Mouse (Mus musculus) neural tube, embryonic 13.5 days (tissue): ENCODE data around the gene Garnl3. TPM values are rescaled to one million over a fixed set of nuclear protein-coding genes. Genes with fewer than 3 reads are reported as not detected.
A peak's percentile ranks its signal among the peaks of the same experiment; 100 is the strongest.

Experiments used
- ATAC-seq: fragments of 200-750 bp; cut with Nextera tagmentation; 2 replicates; pipeline ENCODE4 v1.8.0; 2017; ENCODE audit warnings: low read depth, mild to moderate bottlenecking, moderate TSS enrichment, moderate library complexity
- H3K27ac ChIP-seq: fragments of 300-500 bp; sonication (generic); replicated peaks from 2 replicates; pipeline ENCODE4 v1.5.1; 2015; ENCODE audit warnings: moderate library complexity, mild to moderate bottlenecking, inconsistent platforms
- H3K27me3 ChIP-seq: fragments of 300-500 bp; sonication (generic); 2 replicates; pipeline ENCODE4 v1.6.1; 2015; ENCODE audit warnings: mild to moderate bottlenecking, inconsistent platforms
- H3K36me3 ChIP-seq: fragments of 300-500 bp; sonication (generic); 2 replicates; pipeline ENCODE4 v1.6.1; 2015; ENCODE audit warnings: mild to moderate bottlenecking, inconsistent platforms
- H3K4me1 ChIP-seq: fragments of 300-500 bp; sonication (generic); replicated peaks from 2 replicates; pipeline ENCODE4 v1.6.1; 2015; ENCODE audit warnings: inconsistent platforms
- H3K4me2 ChIP-seq: fragments of 300-500 bp; sonication (generic); 2 replicates; pipeline ENCODE4 v1.6.1; 2015; ENCODE audit warnings: inconsistent platforms, mild to moderate bottlenecking, moderate library complexity
- H3K4me3 ChIP-seq: fragments of 300-500 bp; sonication (generic); 2 replicates; pipeline ENCODE4 v1.5.1; 2015; ENCODE audit warnings: mild to moderate bottlenecking, inconsistent platforms
- H3K9ac ChIP-seq: fragments of 300-500 bp; sonication (generic); 2 replicates; pipeline ENCODE4 v1.6.1; 2015; ENCODE audit warnings: moderate library complexity, mild to moderate bottlenecking, inconsistent platforms
- H3K9me3 ChIP-seq: fragments of 300-500 bp; sonication (generic); 2 replicates; pipeline ENCODE4 v1.6.1; 2016; ENCODE audit warnings: inconsistent platforms
- WGBS: fragments of 180-500 bp; shearing (Covaris S2); methylation state at CpG from one replicate; pipeline ENCODE4 v1.1.7; 2015; 5-methylcytosine and 5-hydroxymethylcytosine counted together
- polyA plus RNA-seq: library from polyadenylated mRNA; unstranded; fragments of >200 nt; fragmentation: Nextera tagmentation; extraction: Ambion mirVana; gene quantifications from 2 replicates; pipeline ENCODE4 v1.2.1, GENCODE M21; 2015

Garnl3 gene
- polyA plus RNA-seq, 1 experiment from 2014 or later, result 33.4 TPM

- WGBS, result 96% methylated on average over 2 of the region's 2 CpGs
- Histone ChIP-seq H3K9me3 (no peaks in the 10 kb centered on the region), H3K9ac (no peak overlapping the region), H3K27ac (no peak overlapping the region), H3K27me3 (no peaks in the 10 kb centered on the region), H3K36me3 (peaks cover 67% of the 10 kb centered on the region), H3K4me3 (no peak overlapping the region), H3K4me2 (no peak overlapping the region), H3K4me1 (no peaks in the 10 kb centered on the region)
- 0 out of 2 replicates have a peak, but pooled peaks have one; percentile 15 for ATAC-seq
Observed at GRCm38 (mm10) chr2:33143292-33143691, 11.8 kb upstream of the Garnl3 start.

GRCm38 (mm10) chr2:33138491-33138890 is 7.0 kb upstream of the Garnl3 start:
- Histone ChIP-seq H3K9me3 (no peaks in the 10 kb centered on the region), H3K9ac (no peak overlapping the region), H3K36me3 (peaks cover 46% of the 10 kb centered on the region), H3K27ac (no peak overlapping the region), H3K4me1 (no peaks in the 10 kb centered on the region), H3K27me3 (peaks cover 6% of the 10 kb centered on the region; the same call in 1 of the 2 replicates), H3K4me2 (no peak overlapping the region), H3K4me3 (no peak overlapping the region)
- no peak for ATAC-seq
- WGBS, result 84% methylated on average over 2 of the region's 2 CpGs

DNA sequence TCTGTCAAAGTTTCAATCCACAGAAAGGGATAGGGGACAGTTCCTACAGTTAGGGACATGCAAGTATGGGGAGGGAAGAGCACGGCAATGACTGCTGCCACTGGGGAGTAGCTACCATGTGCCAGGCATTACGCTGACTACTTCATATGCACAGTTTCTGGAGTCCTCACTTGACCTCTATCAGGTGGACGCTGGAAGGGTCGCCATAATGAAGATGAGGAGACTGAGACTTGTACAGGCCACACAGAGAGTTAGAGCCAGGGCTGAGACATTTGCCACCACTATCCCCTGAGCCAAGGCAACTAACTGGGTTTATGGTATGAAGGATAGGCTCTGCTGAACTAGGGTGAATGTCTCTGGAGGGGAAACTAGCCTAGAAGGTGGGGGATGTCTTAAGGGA is 6.3 kb upstream of the Garnl3 start:
- Histone ChIP-seq H3K27me3 (peaks cover 6% of the 10 kb centered on the region), H3K4me3 (no peak overlapping the region), H3K4me2 (no peak overlapping the region), H3K27ac (no peak overlapping the region), H3K36me3 (peaks cover 38% of the 10 kb centered on the region), H3K9me3 (no peaks in the 10 kb centered on the region), H3K9ac (no peak overlapping the region), H3K4me1 (no peaks in the 10 kb centered on the region)
- 90% methylated on average over 4 of the region's 4 CpGs for WGBS
- ATAC-seq, result no peak

DNA sequence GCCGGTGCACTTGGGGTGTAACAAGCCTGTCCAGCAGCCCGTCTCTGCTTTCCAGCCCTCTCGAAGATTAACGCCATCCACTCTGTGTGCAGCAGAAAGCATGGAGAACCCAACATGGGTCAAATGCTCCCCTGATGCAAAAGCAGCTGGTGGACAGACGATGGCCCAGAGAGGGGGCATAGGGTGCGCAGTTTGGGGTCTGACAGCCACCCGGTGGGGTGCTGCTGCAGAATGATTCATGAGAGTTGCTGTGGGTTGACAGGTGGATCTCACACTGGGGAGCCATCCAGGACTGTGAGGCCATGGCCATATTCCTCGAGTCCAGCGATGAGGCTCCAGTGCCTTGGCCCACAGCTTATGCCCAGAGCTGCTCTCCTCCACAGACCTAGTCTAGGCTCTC is 5.8 kb upstream of the Garnl3 start:
- Histone ChIP-seq H3K9ac (no peak overlapping the region), H3K9me3 (no peaks in the 10 kb centered on the region), H3K27me3 (peaks cover 11% of the 10 kb centered on the region), H3K4me1 (no peaks in the 10 kb centered on the region), H3K4me3 (no peak overlapping the region), H3K4me2 (no peak overlapping the region), H3K27ac (no peak overlapping the region), H3K36me3 (peaks cover 35% of the 10 kb centered on the region)
- WGBS, result 88% methylated on average over 9 of the region's 9 CpGs
- no peak for ATAC-seq

- WGBS, result 84% methylated on average over 6 of the region's 6 CpGs
- ATAC-seq, result no peak
- H3K27me3 ChIP-seq, result peaks cover 18% of the 10 kb centered on the region
- H3K4me1 ChIP-seq, result peaks cover 4% of the 10 kb centered on the region; the same call in 1 of the 2 replicates
- H3K9ac ChIP-seq, result no peak overlapping the region
- no peak overlapping the region for H3K4me3 ChIP-seq
- no peak overlapping the region for H3K27ac ChIP-seq
- H3K4me2 ChIP-seq, result no peak overlapping the region
- no peaks in the 10 kb centered on the region for H3K9me3 ChIP-seq
- peaks cover 35% of the 10 kb centered on the region for H3K36me3 ChIP-seq
Observed at GRCm38 (mm10) chr2:33136366-33136765, 4.9 kb upstream of the Garnl3 start.

GRCm38 (mm10) chr2:33134766-33135490 is 3.5 kb upstream of the Garnl3 start:
- Histone ChIP-seq H3K36me3 (peaks cover 24% of the 10 kb centered on the region), H3K9me3 (no peaks in the 10 kb centered on the region), H3K4me3 (no peak overlapping the region), H3K9ac (no peak overlapping the region), H3K4me2 (no peak overlapping the region), H3K27me3 (peaks cover 18% of the 10 kb centered on the region), H3K4me1 (peaks cover 11% of the 10 kb centered on the region), H3K27ac (no peak overlapping the region)
- WGBS, result 81% methylated on average over 7 of the region's 7 CpGs
- ATAC-seq, result no peak

DNA sequence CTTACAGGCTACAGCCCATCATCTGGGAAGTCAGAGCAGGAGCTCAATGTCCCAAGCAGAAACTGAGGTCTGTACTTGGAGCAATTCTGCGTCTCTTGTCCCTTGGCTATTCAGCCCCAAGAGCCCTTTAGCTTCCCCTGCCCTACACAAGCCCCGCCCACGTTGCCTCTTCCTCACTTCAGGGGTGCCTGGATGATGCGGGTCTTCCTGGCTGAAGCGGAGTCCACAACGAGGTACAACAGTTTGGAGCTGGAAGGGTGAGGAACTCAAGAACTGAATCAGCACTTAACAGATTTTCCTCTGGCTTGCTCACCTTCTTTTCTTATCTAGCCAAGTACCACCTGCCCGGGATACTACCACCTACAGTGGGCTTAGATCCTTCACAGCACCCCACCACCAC is 852 bp upstream of the Garnl3 start:
- Histone ChIP-seq H3K9ac (no peak overlapping the region), H3K9me3 (no peaks in the 10 kb centered on the region), H3K36me3 (peaks cover 9% of the 10 kb centered on the region), H3K4me2 (no peak overlapping the region), H3K4me3 (no peak overlapping the region), H3K27ac (no peak overlapping the region), H3K4me1 (peaks cover 24% of the 10 kb centered on the region), H3K27me3 (peaks cover 29% of the 10 kb centered on the region)
- ATAC-seq, result no peak
- WGBS, result 2% methylated on average over 7 of the region's 7 CpGs

GRCm38 (mm10) chr2:33130526-33131483 is 649 bp downstream of the Garnl3 start:
- peaks cover 29% of the 10 kb centered on the region for H3K27me3 ChIP-seq
- H3K27ac ChIP-seq, result peak overlapping the region; percentile 49; the same call in 1 of the 2 replicates
- WGBS, result under 1% methylated on average over 53 of the region's 55 CpGs
- peaks cover 24% of the 10 kb centered on the region for H3K4me1 ChIP-seq
- no peaks in the 10 kb centered on the region for H3K9me3 ChIP-seq
- peak; percentile 91 for ATAC-seq
- no peaks in the 10 kb centered on the region for H3K36me3 ChIP-seq
- H3K4me3 ChIP-seq, result peak overlapping the region; percentile 65
- H3K9ac ChIP-seq, result peak overlapping the region; percentile 82
- H3K4me2 ChIP-seq, result peak overlapping the region; percentile 98

DNA sequence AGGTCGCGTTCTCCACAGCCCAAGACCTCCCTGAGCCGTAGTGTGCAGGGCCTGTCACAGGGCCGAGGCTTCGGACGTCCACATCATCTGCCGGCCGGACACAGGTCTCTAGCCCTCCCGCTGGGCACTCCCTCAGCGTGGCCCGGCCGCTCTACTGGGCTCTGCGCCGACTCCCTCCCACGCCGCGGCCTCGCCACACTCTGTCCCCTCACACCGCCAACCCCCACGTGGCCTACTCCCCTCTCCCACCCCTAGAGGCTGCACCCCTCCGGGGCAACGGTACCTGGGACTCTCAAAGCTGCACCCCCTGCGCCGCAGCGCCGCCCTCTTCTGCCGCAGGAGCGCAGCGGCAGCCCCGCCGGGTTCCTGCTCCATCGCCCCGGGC is 1.3 kb downstream of the Garnl3 start:
- under 1% methylated on average over 33 of the region's 33 CpGs for WGBS
- Histone ChIP-seq H3K4me3 (peak overlapping the region; percentile 65), H3K27ac (peak overlapping the region; percentile 49; the same call in 1 of the 2 replicates), H3K4me2 (peak overlapping the region; percentile 98), H3K9me3 (no peaks in the 10 kb centered on the region), H3K27me3 (peaks cover 28% of the 10 kb centered on the region), H3K9ac (peak overlapping the region; percentile 82), H3K36me3 (no peaks in the 10 kb centered on the region), H3K4me1 (peaks cover 24% of the 10 kb centered on the region)
- ATAC-seq, result peak; percentile 47

GRCm38 (mm10) chr2:33129696-33130095 is 1.8 kb downstream of the Garnl3 start:
- peaks cover 24% of the 10 kb centered on the region for H3K4me1 ChIP-seq
- 0 out of 2 replicates have a peak overlapping the region, but pooled peaks have one; percentile 49 for H3K27ac ChIP-seq
- WGBS, result 2% methylated on average over 10 of the region's 10 CpGs
- H3K27me3 ChIP-seq, result peaks cover 24% of the 10 kb centered on the region
- H3K9ac ChIP-seq, result peak overlapping the region; percentile 82
- no peaks in the 10 kb centered on the region for H3K36me3 ChIP-seq
- no peaks in the 10 kb centered on the region for H3K9me3 ChIP-seq
- ATAC-seq, result no peak
- H3K4me2 ChIP-seq, result peak overlapping the region; percentile 98
- H3K4me3 ChIP-seq, result peak overlapping the region; percentile 65

DNA sequence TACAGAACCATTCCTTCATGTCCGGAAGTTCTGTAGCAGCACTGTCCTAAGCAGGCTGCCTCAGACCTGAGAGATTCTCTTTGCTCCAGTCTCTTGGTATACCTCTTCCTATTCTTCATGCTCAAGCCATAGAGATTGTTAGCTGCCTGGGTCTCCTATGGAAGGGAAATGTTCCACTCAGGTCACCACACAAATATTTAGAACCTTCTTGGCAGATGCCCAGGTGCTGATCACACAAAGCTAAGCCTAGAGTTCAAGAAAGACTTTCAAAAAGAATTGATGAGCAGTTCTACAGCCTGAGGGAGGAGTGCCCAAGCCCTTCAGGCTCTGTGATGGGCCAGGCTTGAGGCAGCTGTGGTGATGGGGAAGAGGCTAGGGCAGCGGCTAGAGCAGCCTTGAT is 2.4 kb downstream of the Garnl3 start:
- H3K4me2 ChIP-seq, result peak overlapping the region; percentile 98
- H3K4me3 ChIP-seq, result peak overlapping the region; percentile 65
- WGBS, result 74% methylated on average over 2 of the region's 2 CpGs
- H3K27me3 ChIP-seq, result peaks cover 23% of the 10 kb centered on the region
- no peak overlapping the region for H3K27ac ChIP-seq
- no peaks in the 10 kb centered on the region for H3K36me3 ChIP-seq
- ATAC-seq, result no peak
- no peaks in the 10 kb centered on the region for H3K9me3 ChIP-seq
- H3K4me1 ChIP-seq, result peaks cover 24% of the 10 kb centered on the region
- peak overlapping the region; percentile 82; the same call in 1 of the 2 replicates for H3K9ac ChIP-seq

DNA sequence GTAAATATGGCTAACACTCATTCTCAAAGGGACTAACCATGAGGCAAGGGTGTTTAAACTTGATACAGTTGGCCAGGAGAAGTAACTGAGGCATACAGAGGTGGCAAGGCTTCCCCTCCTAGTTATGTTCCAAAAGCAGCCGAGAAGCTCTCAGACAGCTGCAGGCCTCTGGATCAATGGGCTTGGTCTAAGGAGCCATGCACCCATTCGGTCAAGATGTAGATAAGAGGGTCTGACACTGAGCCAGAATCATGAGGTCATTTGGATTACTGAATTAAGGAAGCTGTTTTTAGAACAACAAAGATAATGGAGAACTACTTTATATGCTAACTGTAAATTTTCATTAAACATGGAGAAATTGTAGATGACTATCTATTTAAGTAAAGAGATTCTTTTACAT is 4.2 kb downstream of the Garnl3 start:
- Histone ChIP-seq H3K36me3 (no peaks in the 10 kb centered on the region), H3K4me1 (peaks cover 24% of the 10 kb centered on the region), H3K27ac (no peak overlapping the region), H3K9ac (no peak overlapping the region), H3K9me3 (no peaks in the 10 kb centered on the region), H3K4me2 (no peak overlapping the region), H3K4me3 (no peak overlapping the region), H3K27me3 (peaks cover 18% of the 10 kb centered on the region)
- WGBS, result 77% methylated on average over 2 of the region's 2 CpGs
- ATAC-seq, result no peak
